Mouse (Mus musculus): ENCODE measurements around the gene Col7a1. TPM values are rescaled to one million over a fixed set of nuclear protein-coding genes. Genes with fewer than 3 reads are reported as not detected.

Gene Col7a1
- polyA plus RNA-seq, 1 experiment, result 0.15 TPM

GRCm38 (mm10) chr9:109028421-109028820 is 75.0 kb downstream of the Col7a1 start:
- TF ChIP-seq GATA1 (IDR thresholded peaks at IDR 0.05; ENCODE audit: low read length), result no peak

DNA sequence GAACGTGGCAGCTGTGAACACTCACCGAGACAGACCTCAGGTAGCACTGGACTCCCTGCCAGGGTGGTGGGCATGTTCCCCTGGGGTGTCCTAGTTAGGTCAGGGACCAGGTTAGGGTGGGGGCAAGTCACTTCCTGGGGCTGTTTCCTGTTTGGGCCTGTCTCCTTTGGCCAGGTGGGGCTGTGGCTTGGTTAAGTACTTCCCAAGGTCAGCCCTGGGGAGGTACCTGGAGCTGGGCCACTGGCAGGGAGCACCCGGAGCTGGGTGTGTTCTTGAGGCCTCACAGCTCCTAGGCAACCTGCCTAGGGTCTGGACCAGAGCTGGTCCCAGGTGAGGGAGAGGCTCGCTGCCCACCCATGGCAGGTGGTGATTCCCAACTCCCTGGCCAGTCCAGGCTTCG is 75.5 kb downstream of the Col7a1 start:
- no peak for TF ChIP-seq GATA1 (IDR thresholded peaks at IDR 0.05; ENCODE audit: low read length)

DNA sequence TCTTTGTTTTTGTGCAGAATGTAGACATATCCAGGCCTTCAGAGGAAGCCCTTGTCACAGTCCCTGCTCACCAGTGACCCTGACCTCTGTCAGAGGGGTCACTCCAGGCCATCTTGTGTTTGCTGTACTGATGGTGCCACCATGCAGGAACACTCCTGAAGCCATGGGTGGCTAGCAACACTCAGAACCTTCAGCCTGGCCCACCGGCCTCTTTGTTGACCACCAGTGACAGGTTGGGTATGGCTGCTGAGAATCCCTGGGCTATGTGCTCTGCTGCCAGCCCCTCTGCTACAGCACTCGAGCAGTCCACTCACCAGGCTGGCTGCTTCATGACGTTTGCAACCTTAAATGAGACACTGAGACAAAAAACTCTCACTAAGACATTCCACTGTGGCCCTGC is 76.9 kb downstream of the Col7a1 start:
- no peak for TF ChIP-seq GATA1 (IDR thresholded peaks at IDR 0.05; ENCODE audit: low read length)

GRCm38 (mm10) chr9:109031001-109031400 is 77.6 kb downstream of the Col7a1 start:
- no peak for TF ChIP-seq GATA1 (IDR thresholded peaks at IDR 0.05; ENCODE audit: low read length)

GRCm38 (mm10) chr9:109031686-109032085 is 78.3 kb downstream of the Col7a1 start:
- no peak for TF ChIP-seq GATA1 (IDR thresholded peaks at IDR 0.05; ENCODE audit: low read length)

DNA sequence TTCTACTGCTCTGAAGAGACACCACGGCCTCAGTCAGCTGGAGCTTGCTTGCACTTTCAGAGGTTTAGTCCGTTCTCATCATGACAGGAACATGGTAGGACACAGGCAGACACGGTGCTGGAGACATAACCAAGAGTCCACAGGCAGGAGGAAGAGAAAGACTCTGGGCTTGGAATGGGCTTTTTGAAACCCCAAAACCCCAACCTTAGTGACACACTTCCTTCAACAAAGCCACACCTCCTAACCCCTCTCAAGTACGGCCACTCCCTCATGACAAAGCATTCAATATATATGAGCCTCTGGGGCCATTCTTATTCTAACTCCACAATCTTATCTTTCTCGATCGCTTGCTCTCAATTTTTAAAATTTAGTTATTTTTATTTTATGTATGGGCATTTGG is 79.0 kb downstream of the Col7a1 start:
- no peak for TF ChIP-seq GATA1 (IDR thresholded peaks at IDR 0.05; ENCODE audit: low read length)

Other genes with a start within 250 kb of the Col7a1 start
- gene Ip6k2, start 169.8 kb upstream of the Col7a1 start, polyA plus RNA-seq (2012), result 31.0 and 32.1 TPM in 2 replicates
- gene Nckipsd, start 145.2 kb upstream of the Col7a1 start, polyA plus RNA-seq (2012), result 9.7 and 11.5 TPM in 2 replicates
- gene Celsr3, start 127.3 kb upstream of the Col7a1 start, polyA plus RNA-seq (2012), result 0.05 TPM in 1 of 2 replicates, not detected in the other
- gene Slc26a6, start 100.3 kb upstream of the Col7a1 start, polyA plus RNA-seq (2012), result 2.7 and 3.6 TPM in 2 replicates
- not detected in 2 replicates for gene Tmem89, start 39.0 kb upstream of the Col7a1 start, polyA plus RNA-seq (2012)
- gene Uqcrc1, start 17.0 kb upstream of the Col7a1 start, polyA plus RNA-seq (2012), result 556 and 620 TPM in 2 replicates
- 0.05 TPM in 1 of 2 replicates, not detected in the other for gene Ucn2, start 32.4 kb downstream of the Col7a1 start, polyA plus RNA-seq (2012)
- 2.0 and 2.5 TPM in 2 replicates for gene Pfkfb4, start 38.2 kb downstream of the Col7a1 start, polyA plus RNA-seq (2012)
- gene Shisa5, start 85.0 kb downstream of the Col7a1 start, polyA plus RNA-seq (2012), result 291 and 305 TPM in 2 replicates
- gene Trex1, start 106.1 kb downstream of the Col7a1 start, polyA plus RNA-seq (2012), result 15.1 and 36.8 TPM in 2 replicates
- gene Atrip, start 120.5 kb downstream of the Col7a1 start, polyA plus RNA-seq (2012), result 10.4 and 11.2 TPM in 2 replicates
- 8.7 and 9.8 TPM in 2 replicates for gene Ccdc51, start 128.9 kb downstream of the Col7a1 start, polyA plus RNA-seq (2012)
- gene Tma7, start 129.0 kb downstream of the Col7a1 start, polyA plus RNA-seq (2012), result 418 and 445 TPM in 2 replicates
- gene Plxnb1, start 141.8 kb downstream of the Col7a1 start, polyA plus RNA-seq (2012), result not detected in 2 replicates
- gene Fbxw21, start 208.5 kb downstream of the Col7a1 start, polyA plus RNA-seq (2012), result not detected in 2 replicates
- gene Fbxw13, start 242.4 kb downstream of the Col7a1 start, polyA plus RNA-seq (2012), result not detected in 2 replicates